Mouse (Mus musculus): Measurements from ENCODE around the gene Rhbdd3. TPM values are rescaled to one million over a fixed set of nuclear protein-coding genes. Genes with fewer than 3 reads are reported as not detected.

Gene Rhbdd3
- polyA plus RNA-seq, 1 experiment from 2014 or later: 34.5 TPM

DNA sequence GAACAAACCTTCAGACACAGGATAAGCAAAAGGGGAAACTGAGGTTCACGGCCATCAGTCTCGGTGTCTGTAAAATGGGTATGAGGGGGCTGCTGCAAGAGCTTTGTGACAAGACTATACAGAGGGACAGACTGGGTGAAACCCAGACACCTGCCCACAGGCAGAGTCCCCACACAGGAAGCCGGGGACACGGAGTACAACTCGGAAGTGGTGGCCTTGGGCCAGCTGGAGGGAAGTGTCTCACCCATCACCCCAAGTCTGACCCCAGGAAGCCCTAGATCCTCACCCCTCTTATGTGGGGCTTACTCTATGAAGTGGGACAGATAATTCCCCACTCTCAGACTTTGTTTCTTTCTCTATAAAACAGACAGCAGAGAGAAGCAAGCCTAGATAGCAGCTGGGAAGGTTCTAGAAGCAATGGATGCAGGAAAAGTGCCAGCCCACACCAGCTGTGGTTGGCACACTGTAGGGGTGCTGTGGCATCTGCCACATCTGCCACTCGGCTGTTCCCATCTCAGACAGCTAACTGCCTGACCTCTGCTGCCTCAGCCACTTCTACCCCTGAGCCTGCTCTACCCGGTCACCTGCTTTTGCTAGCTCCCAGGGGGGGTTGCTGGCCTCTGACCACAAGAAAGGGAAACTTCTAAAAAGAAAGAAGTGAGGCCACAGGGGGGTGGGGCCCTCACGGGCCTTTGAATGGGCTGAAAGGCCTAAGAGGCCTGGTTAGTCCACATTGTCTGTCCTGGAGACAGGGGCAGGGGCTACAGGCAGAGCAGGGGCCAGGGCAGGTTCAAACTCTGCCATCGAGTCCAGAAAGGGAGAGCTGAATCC, 51.9 kb downstream of the Rhbdd3 start:
- H3K27me3 ChIP-seq (ENCODE audit: control insufficient read depth, insufficient read depth, low read length): peaks cover 21% of the 10 kb centered on the region; the same call in 1 of the 2 replicates
- ATAC-seq (ENCODE audit: low FRiP score, low TSS enrichment) (no peak), DNase-seq (no peak)
- H3K4me1 ChIP-seq (ENCODE audit: control insufficient read depth, insufficient read depth, low read length): 0 out of 2 replicates have a peak, but pooled peaks cover 6% of the 10 kb centered on the region
- H3K9me3 ChIP-seq (ENCODE audit: control insufficient read depth, low read length): no peaks in the 10 kb centered on the region
- no peaks in the 10 kb centered on the region for H3K36me3 ChIP-seq (ENCODE audit: control insufficient read depth, insufficient read depth, low read length)
- 54% methylated on average over 9 of the region's 9 CpGs for WGBS
- H3K9ac ChIP-seq (replicated peaks; ENCODE audit: low read length): no peak overlapping the region
- no peak overlapping the region for H3K27ac ChIP-seq (replicated peaks; ENCODE audit: low read depth, low read length)
- H3K4me3 ChIP-seq (replicated peaks; ENCODE audit: low read depth, low read length): no peak overlapping the region
- no peak overlapping the region for H3K4me2 ChIP-seq (ENCODE audit: low read length)

DNA sequence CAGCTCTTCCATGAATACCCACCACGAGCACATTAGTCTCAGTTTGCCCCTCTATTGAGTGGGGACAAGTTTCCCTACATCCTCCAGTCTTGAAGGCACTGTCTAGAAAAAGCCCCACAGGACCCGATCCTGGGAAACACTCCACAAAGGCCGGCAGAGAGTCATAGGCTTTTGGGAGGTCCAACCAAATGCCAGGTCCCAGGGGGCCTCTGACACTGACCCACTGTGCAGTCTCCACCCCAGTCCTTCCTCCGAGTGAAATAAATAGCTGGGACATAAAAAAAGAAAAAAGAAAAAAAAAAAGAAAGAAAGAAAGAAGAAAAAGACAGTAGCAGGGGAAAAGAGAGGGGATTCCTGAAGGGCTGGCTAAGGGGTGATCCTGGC, 52.5 kb downstream of the Rhbdd3 start:
- Histone ChIP-seq H3K9ac (replicated peaks; ENCODE audit: low read length) (no peak overlapping the region; the same call in 1 of the 2 replicates), H3K4me2 (ENCODE audit: low read length) (peak overlapping the region; percentile 95), H3K27ac (replicated peaks; ENCODE audit: low read depth, low read length) (no peak overlapping the region), H3K4me3 (replicated peaks; ENCODE audit: low read depth, low read length) (no peak overlapping the region; the same call in 1 of the 2 replicates), H3K36me3 (ENCODE audit: control insufficient read depth, insufficient read depth, low read length) (no peaks in the 10 kb centered on the region), H3K4me1 (ENCODE audit: control insufficient read depth, insufficient read depth, low read length) (0 out of 2 replicates have a peak, but pooled peaks cover 6% of the 10 kb centered on the region), H3K27me3 (ENCODE audit: control insufficient read depth, insufficient read depth, low read length) (peaks cover 21% of the 10 kb centered on the region; the same call in 1 of the 2 replicates), H3K9me3 (ENCODE audit: control insufficient read depth, low read length) (no peaks in the 10 kb centered on the region)
- no peak for DNase-seq
- 10% methylated on average over 4 of the region's 4 CpGs for WGBS
- ATAC-seq (ENCODE audit: low FRiP score, low TSS enrichment): no peak

DNA sequence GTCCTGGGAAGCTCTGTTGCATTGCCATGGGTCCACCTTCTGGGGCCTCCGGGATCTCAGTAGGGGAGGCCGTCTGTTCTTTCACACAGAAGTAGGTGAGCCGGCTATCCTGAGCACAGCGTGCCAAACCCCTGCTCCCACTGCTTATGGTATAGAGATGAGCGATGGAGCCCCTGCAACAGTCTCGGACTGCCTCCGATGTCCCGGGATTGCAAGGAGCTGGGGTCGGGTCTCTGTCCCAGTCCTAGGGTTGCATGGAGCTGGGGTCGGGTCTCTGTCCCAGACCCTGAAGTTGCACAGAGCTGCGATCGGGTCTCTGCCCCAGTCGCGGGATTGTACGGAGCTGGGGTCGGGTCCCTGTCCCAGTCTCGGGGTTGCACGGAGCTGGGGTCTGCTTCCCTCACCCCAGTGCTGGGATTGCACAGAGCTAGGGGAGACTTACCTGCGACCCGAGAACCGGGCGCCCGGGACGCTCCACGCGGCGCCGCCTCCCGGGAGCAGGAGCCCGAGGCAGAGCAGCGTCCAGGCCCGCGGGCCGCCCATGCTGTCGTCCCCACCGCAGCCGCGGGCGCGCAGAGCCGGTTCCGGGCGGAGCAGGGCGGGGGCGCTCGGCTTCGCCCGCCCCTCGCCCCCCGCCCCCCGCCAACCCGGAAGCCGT, 53.1 kb downstream of the Rhbdd3 start, which contains the start of gene Emid1:
Gene Emid1, minus strand, starts transcription at position 578 of the 658 bp plus-strand sequence.
- Histone ChIP-seq H3K4me3 (replicated peaks; ENCODE audit: low read depth, low read length) (peak within 1 kb of the TSS; percentile 48), H3K9me3 (ENCODE audit: control insufficient read depth, low read length) (no peaks in the 10 kb centered on the region), H3K27me3 (ENCODE audit: control insufficient read depth, insufficient read depth, low read length) (peaks cover 21% of the 10 kb centered on the region; the same call in 1 of the 2 replicates), H3K4me2 (ENCODE audit: low read length) (peak within 1 kb of the TSS; percentile 95), H3K36me3 (ENCODE audit: control insufficient read depth, insufficient read depth, low read length) (no peaks in the 10 kb centered on the region), H3K4me1 (ENCODE audit: control insufficient read depth, insufficient read depth, low read length) (0 out of 2 replicates have a peak, but pooled peaks cover 6% of the 10 kb centered on the region), H3K27ac (replicated peaks; ENCODE audit: low read depth, low read length) (no peak within 1 kb of the TSS), H3K9ac (replicated peaks; ENCODE audit: low read length) (peak within 1 kb of the TSS; percentile 54)
- WGBS: under 1% methylated on average over 47 of the region's 53 CpGs
- ATAC-seq (ENCODE audit: low FRiP score, low TSS enrichment) (peak; percentile 46; the same call in 1 of the 2 replicates), DNase-seq (peak; percentile 73)

DNA sequence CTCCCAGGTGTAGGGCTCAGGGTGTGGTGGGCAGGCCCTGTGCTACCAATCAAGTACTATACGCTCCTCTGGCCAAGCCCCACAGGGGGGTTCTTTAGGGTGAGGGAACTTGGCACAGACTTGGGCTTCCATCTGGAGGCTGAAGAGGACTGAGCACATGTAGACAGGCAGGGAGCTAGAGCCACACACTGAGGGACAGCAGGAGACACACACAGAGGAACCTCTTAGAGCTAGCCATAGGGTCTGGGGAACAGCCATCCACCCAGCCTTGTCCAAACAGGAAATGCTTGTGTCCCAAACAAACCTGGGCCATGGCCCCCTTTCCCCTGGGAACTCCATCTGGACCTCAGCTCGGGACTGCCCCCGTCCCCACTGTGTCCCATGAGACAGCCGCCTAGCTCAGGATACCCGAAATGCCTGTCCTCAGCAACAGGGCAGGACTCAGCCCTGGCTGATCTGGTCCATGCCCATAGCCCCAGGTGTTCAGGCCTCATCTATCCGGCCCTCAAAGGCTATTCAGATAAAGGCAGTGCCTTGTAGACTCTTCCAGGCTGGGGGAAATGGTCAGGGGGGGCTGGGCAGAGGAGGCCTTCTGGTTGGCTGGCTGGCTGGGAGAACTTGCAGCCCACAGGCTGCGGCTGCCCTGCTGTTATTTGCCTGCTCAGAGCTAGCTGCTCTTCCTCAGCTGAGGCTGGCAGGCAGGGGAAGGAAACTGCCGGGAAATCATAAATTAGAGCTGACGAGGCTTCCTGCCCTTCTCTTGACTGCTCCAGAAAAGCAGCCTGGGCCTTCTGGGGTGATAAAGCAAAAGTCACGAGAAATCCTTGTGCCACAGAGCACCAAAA, 56.5 kb downstream of the Rhbdd3 start:
- Histone ChIP-seq H3K4me1 (ENCODE audit: control insufficient read depth, insufficient read depth, low read length) (no peaks in the 10 kb centered on the region), H3K4me3 (replicated peaks; ENCODE audit: low read depth, low read length) (no peak overlapping the region), H3K9me3 (ENCODE audit: control insufficient read depth, low read length) (no peaks in the 10 kb centered on the region), H3K27ac (replicated peaks; ENCODE audit: low read depth, low read length) (no peak overlapping the region), H3K27me3 (ENCODE audit: control insufficient read depth, insufficient read depth, low read length) (peaks cover 21% of the 10 kb centered on the region; the same call in 1 of the 2 replicates), H3K36me3 (ENCODE audit: control insufficient read depth, insufficient read depth, low read length) (no peaks in the 10 kb centered on the region), H3K4me2 (ENCODE audit: low read length) (no peak overlapping the region), H3K9ac (replicated peaks; ENCODE audit: low read length) (no peak overlapping the region)
- 55% methylated on average over 10 of the region's 10 CpGs for WGBS
- peak; percentile 25 for DNase-seq
- no peak for ATAC-seq (ENCODE audit: low FRiP score, low TSS enrichment)

Other genes starting within 250 kb of the Rhbdd3 start
- 49.3 and 64.0 TPM in 2 replicates for gene Nf2, start 249.4 kb upstream of the Rhbdd3 start, polyA plus RNA-seq (2014; fragmentation: Nextera tagmentation; extraction: Ambion mirVana)
- gene Nipsnap1, start 225.0 kb upstream of the Rhbdd3 start, polyA plus RNA-seq (2014; fragmentation: Nextera tagmentation; extraction: Ambion mirVana): 132 and 133 TPM in 2 replicates
- gene Thoc5, start 203.6 kb upstream of the Rhbdd3 start, polyA plus RNA-seq (2014; fragmentation: Nextera tagmentation; extraction: Ambion mirVana): 60.4 and 66.9 TPM in 2 replicates
- gene Nefh, start 150.9 kb upstream of the Rhbdd3 start, polyA plus RNA-seq (2014; fragmentation: Nextera tagmentation; extraction: Ambion mirVana): 3.2 and 3.5 TPM in 2 replicates
- gene Ap1b1, start 112.1 kb upstream of the Rhbdd3 start, polyA plus RNA-seq (2014; fragmentation: Nextera tagmentation; extraction: Ambion mirVana): 84.7 and 96.5 TPM in 2 replicates
- gene Rasl10a, start 40.8 kb upstream of the Rhbdd3 start, polyA plus RNA-seq (2014; fragmentation: Nextera tagmentation; extraction: Ambion mirVana): 0.33 and 1.3 TPM in 2 replicates
- gene Gas2l1, start 33.6 kb upstream of the Rhbdd3 start, polyA plus RNA-seq (2014; fragmentation: Nextera tagmentation; extraction: Ambion mirVana): 19.7 and 22.1 TPM in 2 replicates
- 346 and 428 TPM in 2 replicates for gene Ewsr1, start 340 bp downstream of the Rhbdd3 start, polyA plus RNA-seq (2014; fragmentation: Nextera tagmentation; extraction: Ambion mirVana)
- 7.9 and 9.8 TPM in 2 replicates for gene Emid1, start 53.3 kb downstream of the Rhbdd3 start, polyA plus RNA-seq (2014; fragmentation: Nextera tagmentation; extraction: Ambion mirVana)
- gene Kremen1, start 162.6 kb downstream of the Rhbdd3 start, polyA plus RNA-seq (2014; fragmentation: Nextera tagmentation; extraction: Ambion mirVana): 3.5 and 3.8 TPM in 2 replicates

All from midbrain, embryonic 14.5 days (tissue).